Mouse (Mus musculus): ENCODE measurements around the gene Ccdc148. TPM values are rescaled to one million over a fixed set of nuclear protein-coding genes. Genes with fewer than 3 reads are reported as not detected.

Gene Ccdc148
- polyA plus RNA-seq, 1 experiment from 2014 or later: 0.60 TPM

DNA sequence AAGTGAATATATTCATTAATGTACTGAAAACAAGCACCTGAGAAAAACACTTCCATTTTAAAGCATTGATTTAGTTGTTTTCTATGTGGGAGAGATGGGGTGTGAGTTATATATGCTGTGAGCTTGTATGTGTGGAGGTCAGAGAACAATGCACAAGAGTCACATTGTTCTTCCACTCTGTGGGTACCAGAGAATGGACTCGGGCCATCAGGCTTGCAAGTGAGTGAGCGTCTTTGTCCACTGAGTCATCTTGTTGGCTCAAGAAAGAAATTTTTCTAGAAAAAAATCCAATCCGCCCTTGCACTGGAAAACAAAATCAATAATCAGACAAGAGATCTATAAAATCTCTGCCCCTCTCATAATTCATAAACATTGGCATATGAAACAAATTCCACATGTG lies 135.9 kb downstream of the Ccdc148 start:
- 80% methylated on average over 3 of the region's 3 CpGs for WGBS
- no peaks in the 10 kb centered on the region for H3K27me3 ChIP-seq (ENCODE audit: control insufficient read depth, insufficient read depth, low read length)
- no peak overlapping the region for H3K4me3 ChIP-seq (ENCODE audit: low read depth, low read length)
- H3K9ac ChIP-seq (ENCODE audit: low read depth, low read length): no peak overlapping the region
- H3K36me3 ChIP-seq (ENCODE audit: control insufficient read depth, insufficient read depth, low read length): no peaks in the 10 kb centered on the region
- no peak overlapping the region for H3K4me2 ChIP-seq (replicated peaks; ENCODE audit: low read depth, low read length)
- DNase-seq (ENCODE audit: low spot score) (no peak), ATAC-seq (ENCODE audit: low FRiP score) (no peak)
- H3K4me1 ChIP-seq (replicated peaks; ENCODE audit: control insufficient read depth, insufficient read depth, low read length): no peaks in the 10 kb centered on the region
- H3K9me3 ChIP-seq (ENCODE audit: control insufficient read depth, low read length): no peaks in the 10 kb centered on the region
- no peak overlapping the region for H3K27ac ChIP-seq (ENCODE audit: low read depth, low read length)

GRCm38 (mm10) chr2:59007356-59007755 lies 153.1 kb downstream of the Ccdc148 start:
- no peak overlapping the region for H3K4me2 ChIP-seq (replicated peaks; ENCODE audit: low read depth, low read length)
- H3K9ac ChIP-seq (ENCODE audit: low read depth, low read length): no peak overlapping the region
- H3K9me3 ChIP-seq (ENCODE audit: control insufficient read depth, low read length): no peaks in the 10 kb centered on the region
- DNase-seq (ENCODE audit: low spot score) (no peak), ATAC-seq (ENCODE audit: low FRiP score) (no peak)
- 96% methylated on average over 5 of the region's 5 CpGs for WGBS
- no peaks in the 10 kb centered on the region for H3K36me3 ChIP-seq (ENCODE audit: control insufficient read depth, insufficient read depth, low read length)
- H3K4me3 ChIP-seq (ENCODE audit: low read depth, low read length): no peak overlapping the region
- H3K27me3 ChIP-seq (ENCODE audit: control insufficient read depth, insufficient read depth, low read length): no peaks in the 10 kb centered on the region
- H3K4me1 ChIP-seq (replicated peaks; ENCODE audit: control insufficient read depth, insufficient read depth, low read length): no peaks in the 10 kb centered on the region
- no peak overlapping the region for H3K27ac ChIP-seq (ENCODE audit: low read depth, low read length)

GRCm38 (mm10) chr2:59006567-59007340 lies 153.7 kb downstream of the Ccdc148 start:
- H3K4me3 ChIP-seq (ENCODE audit: low read depth, low read length): no peak overlapping the region
- H3K9me3 ChIP-seq (ENCODE audit: control insufficient read depth, low read length): no peaks in the 10 kb centered on the region
- WGBS: 85% methylated on average over 8 of the region's 8 CpGs
- H3K27ac ChIP-seq (ENCODE audit: low read depth, low read length): no peak overlapping the region
- DNase-seq (ENCODE audit: low spot score) (no peak), ATAC-seq (ENCODE audit: low FRiP score) (no peak)
- H3K4me2 ChIP-seq (replicated peaks; ENCODE audit: low read depth, low read length): no peak overlapping the region
- no peaks in the 10 kb centered on the region for H3K27me3 ChIP-seq (ENCODE audit: control insufficient read depth, insufficient read depth, low read length)
- H3K36me3 ChIP-seq (ENCODE audit: control insufficient read depth, insufficient read depth, low read length): no peaks in the 10 kb centered on the region
- no peak overlapping the region for H3K9ac ChIP-seq (ENCODE audit: low read depth, low read length)
- H3K4me1 ChIP-seq (replicated peaks; ENCODE audit: control insufficient read depth, insufficient read depth, low read length): no peaks in the 10 kb centered on the region

- Histone ChIP-seq H3K4me2 (replicated peaks; ENCODE audit: low read depth, low read length) (no peak overlapping the region), H3K9ac (ENCODE audit: low read depth, low read length) (no peak overlapping the region), H3K27me3 (ENCODE audit: control insufficient read depth, insufficient read depth, low read length) (no peaks in the 10 kb centered on the region), H3K4me1 (replicated peaks; ENCODE audit: control insufficient read depth, insufficient read depth, low read length) (no peaks in the 10 kb centered on the region), H3K27ac (ENCODE audit: low read depth, low read length) (no peak overlapping the region), H3K9me3 (ENCODE audit: control insufficient read depth, low read length) (no peaks in the 10 kb centered on the region; the same call in 1 of the 2 replicates), H3K36me3 (ENCODE audit: control insufficient read depth, insufficient read depth, low read length) (no peaks in the 10 kb centered on the region), H3K4me3 (ENCODE audit: low read depth, low read length) (no peak overlapping the region)
- ATAC-seq (ENCODE audit: low FRiP score) (no peak), DNase-seq (ENCODE audit: low spot score) (no peak)
- 81% methylated on average over 2 of the region's 2 CpGs for WGBS
Observed at GRCm38 (mm10) chr2:58997151-58997550, 163.3 kb downstream of the Ccdc148 start.

DNA sequence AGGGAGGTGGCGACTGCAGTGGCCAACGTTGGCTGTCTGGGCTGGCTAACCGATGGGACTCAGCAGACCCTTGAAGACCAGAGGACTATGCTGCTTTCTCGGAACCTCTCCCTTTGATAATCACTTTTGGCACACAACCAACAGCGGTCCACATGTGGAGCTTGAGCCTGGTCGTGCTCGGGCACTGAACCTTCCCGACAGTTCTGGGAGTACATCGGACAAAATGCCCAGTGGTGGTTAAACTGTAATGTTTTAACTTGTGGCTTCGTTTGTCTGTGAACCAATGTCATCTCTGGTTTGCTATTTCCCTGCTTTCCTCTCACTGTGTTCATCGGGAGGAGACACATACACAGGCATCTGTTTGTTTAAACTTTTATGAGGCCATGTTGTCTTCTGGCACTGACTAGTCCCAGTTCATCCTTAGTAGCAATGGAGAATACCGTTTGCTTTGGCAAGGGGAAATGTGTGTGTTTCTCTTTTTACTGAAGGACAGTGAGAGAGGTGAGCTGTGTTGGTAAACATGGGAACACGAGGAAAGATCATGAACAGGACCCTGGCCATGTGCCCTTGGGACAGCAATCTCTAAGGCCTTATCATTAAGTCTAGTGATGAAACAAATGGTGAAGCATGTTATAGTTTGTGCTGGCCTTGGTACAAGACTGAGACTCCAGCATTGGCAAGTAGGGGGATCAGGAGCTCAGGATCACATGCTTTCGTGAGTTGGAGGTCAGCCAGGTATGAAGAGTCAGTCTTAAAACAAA lies 167.9 kb downstream of the Ccdc148 start:
- Histone ChIP-seq H3K9ac (ENCODE audit: low read depth, low read length) (no peak overlapping the region), H3K4me2 (replicated peaks; ENCODE audit: low read depth, low read length) (no peak overlapping the region), H3K27ac (ENCODE audit: low read depth, low read length) (no peak overlapping the region), H3K4me1 (replicated peaks; ENCODE audit: control insufficient read depth, insufficient read depth, low read length) (no peaks in the 10 kb centered on the region), H3K36me3 (ENCODE audit: control insufficient read depth, insufficient read depth, low read length) (no peaks in the 10 kb centered on the region), H3K4me3 (ENCODE audit: low read depth, low read length) (no peak overlapping the region), H3K9me3 (ENCODE audit: control insufficient read depth, low read length) (no peaks in the 10 kb centered on the region), H3K27me3 (ENCODE audit: control insufficient read depth, insufficient read depth, low read length) (no peaks in the 10 kb centered on the region)
- DNase-seq (ENCODE audit: low spot score) (no peak), ATAC-seq (ENCODE audit: low FRiP score) (no peak)
- 88% methylated on average over 14 of the region's 14 CpGs for WGBS

DNA sequence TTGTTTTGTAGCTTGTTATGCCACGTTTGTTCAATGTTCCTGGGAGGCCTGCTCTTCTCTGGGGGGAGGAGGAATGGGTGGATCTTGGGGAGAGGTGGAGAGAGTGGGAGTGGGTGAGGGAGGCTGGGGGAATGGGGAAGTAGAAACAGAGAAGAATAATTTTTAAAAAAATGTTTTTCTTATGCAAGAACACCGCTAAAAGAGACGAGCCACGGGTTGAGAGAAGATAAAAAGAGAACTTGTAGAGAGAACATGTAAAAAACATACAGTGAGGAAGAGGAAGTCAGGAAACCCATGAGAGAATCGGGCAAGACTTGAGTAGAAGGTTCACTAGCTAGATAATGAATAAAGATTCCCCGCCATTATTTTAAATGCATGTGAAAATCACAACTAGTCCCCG lies 182.4 kb downstream of the Ccdc148 start:
- Histone ChIP-seq H3K36me3 (ENCODE audit: control insufficient read depth, insufficient read depth, low read length) (no peaks in the 10 kb centered on the region), H3K27ac (ENCODE audit: low read depth, low read length) (no peak overlapping the region), H3K9me3 (ENCODE audit: control insufficient read depth, low read length) (no peaks in the 10 kb centered on the region), H3K9ac (ENCODE audit: low read depth, low read length) (no peak overlapping the region), H3K27me3 (ENCODE audit: control insufficient read depth, insufficient read depth, low read length) (no peaks in the 10 kb centered on the region), H3K4me1 (replicated peaks; ENCODE audit: control insufficient read depth, insufficient read depth, low read length) (no peaks in the 10 kb centered on the region), H3K4me3 (ENCODE audit: low read depth, low read length) (no peak overlapping the region), H3K4me2 (replicated peaks; ENCODE audit: low read depth, low read length) (no peak overlapping the region)
- WGBS: 85% methylated on average over 7 of the region's 7 CpGs
- ATAC-seq (ENCODE audit: low FRiP score) (no peak), DNase-seq (ENCODE audit: low spot score) (no peak)

DNA sequence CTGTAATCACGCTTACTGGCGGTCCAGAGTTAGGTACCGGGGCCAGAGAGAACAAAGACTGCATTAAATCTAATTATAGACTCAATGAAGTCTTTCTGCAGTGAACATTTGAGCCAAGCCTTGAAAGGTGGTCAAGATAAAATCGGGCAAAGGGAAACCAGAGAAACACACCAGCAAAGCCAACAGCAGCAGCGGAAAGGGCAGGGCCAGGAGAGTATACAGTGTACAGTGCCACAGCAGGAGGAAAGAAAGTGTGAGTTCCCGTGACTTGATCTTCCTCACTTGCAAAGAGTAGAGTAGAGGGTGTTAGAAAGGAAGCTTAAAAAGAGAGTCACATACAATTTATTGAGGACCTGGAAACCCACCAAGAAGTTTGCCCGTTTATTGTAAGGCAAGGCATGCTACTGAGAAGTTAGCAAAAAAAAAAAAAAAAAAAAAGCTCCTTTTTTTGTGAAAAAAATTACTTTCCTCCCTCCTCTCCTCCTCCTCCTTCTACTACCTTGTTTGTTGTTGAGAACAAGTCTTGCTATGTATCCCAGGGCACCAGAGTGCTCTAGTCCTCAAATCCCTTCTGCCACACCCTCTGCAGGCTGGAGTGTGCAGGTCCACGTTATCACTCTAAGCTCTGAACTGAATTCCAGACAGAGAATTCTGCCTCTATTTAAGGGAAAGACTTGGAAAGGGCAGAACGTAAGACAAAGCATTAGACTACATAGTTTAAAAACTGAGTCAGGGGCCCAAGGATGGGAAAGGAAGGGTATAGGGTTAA lies 188.8 kb downstream of the Ccdc148 start:
- no peaks in the 10 kb centered on the region for H3K36me3 ChIP-seq (ENCODE audit: control insufficient read depth, insufficient read depth, low read length)
- 79% methylated on average over 9 of the region's 9 CpGs for WGBS
- no peak overlapping the region for H3K9ac ChIP-seq (ENCODE audit: low read depth, low read length)
- no peaks in the 10 kb centered on the region for H3K27me3 ChIP-seq (ENCODE audit: control insufficient read depth, insufficient read depth, low read length)
- H3K4me3 ChIP-seq (ENCODE audit: low read depth, low read length): no peak overlapping the region
- no peak for ATAC-seq (ENCODE audit: low FRiP score)
- no peak overlapping the region for H3K27ac ChIP-seq (ENCODE audit: low read depth, low read length)
- no peak overlapping the region for H3K4me2 ChIP-seq (replicated peaks; ENCODE audit: low read depth, low read length)
- no peaks in the 10 kb centered on the region for H3K9me3 ChIP-seq (ENCODE audit: control insufficient read depth, low read length)
- DNase-seq (ENCODE audit: low spot score): no peak
- no peaks in the 10 kb centered on the region for H3K4me1 ChIP-seq (replicated peaks; ENCODE audit: control insufficient read depth, insufficient read depth, low read length)

- Histone ChIP-seq H3K4me2 (replicated peaks; ENCODE audit: low read depth, low read length) (no peak overlapping the region), H3K27ac (ENCODE audit: low read depth, low read length) (no peak overlapping the region), H3K9me3 (ENCODE audit: control insufficient read depth, low read length) (no peaks in the 10 kb centered on the region), H3K9ac (ENCODE audit: low read depth, low read length) (no peak overlapping the region), H3K27me3 (ENCODE audit: control insufficient read depth, insufficient read depth, low read length) (no peaks in the 10 kb centered on the region), H3K4me3 (ENCODE audit: low read depth, low read length) (no peak overlapping the region), H3K36me3 (ENCODE audit: control insufficient read depth, insufficient read depth, low read length) (no peaks in the 10 kb centered on the region), H3K4me1 (replicated peaks; ENCODE audit: control insufficient read depth, insufficient read depth, low read length) (no peaks in the 10 kb centered on the region)
- WGBS: 21% methylated on average over 2 of the region's 2 CpGs
- DNase-seq (ENCODE audit: low spot score) (peak; percentile 18), ATAC-seq (ENCODE audit: low FRiP score) (peak; percentile 66)
Observed at GRCm38 (mm10) chr2:58956770-58957300, 203.6 kb downstream of the Ccdc148 start.

All from hindbrain, embryonic 11.5 days (tissue).